Comparison of ENCODE assay signal across 7 mouse cellular contexts in genomic region chr14:31829761-31830562, GRCm38 (mm10). TPM values are rescaled to one million over a fixed set of nuclear protein-coding genes. Genes with fewer than 3 reads are reported as not detected.
DNase-seq lines count a peak whose midpoint lies in the region; ATAC-seq lines count a peak whose summit lies in the region.

No protein-coding gene starts in this region.

- peak overlapping the region; percentile 95 for H3K4me3 ChIP-seq in limb, embryonic 12.5 days (replicated peaks)
- peak overlapping the region; percentile 95 for H3K4me3 ChIP-seq in midbrain, embryonic 13.5 days (replicated peaks)

- H3K27ac ChIP-seq in limb, embryonic 12.5 days: peak overlapping the region; percentile 95
- peak overlapping the region; percentile 95 for H3K27ac ChIP-seq in midbrain, embryonic 13.5 days

- H3K4me2 ChIP-seq in limb, embryonic 12.5 days: peak overlapping the region; percentile 71
- H3K4me2 ChIP-seq in midbrain, embryonic 13.5 days (replicated peaks): peak overlapping the region; percentile 94

- no peaks in the 10 kb centered on the region for H3K27me3 ChIP-seq in limb, embryonic 12.5 days
- no peaks in the 10 kb centered on the region for H3K27me3 ChIP-seq in midbrain, embryonic 13.5 days

- H3K36me3 ChIP-seq in limb, embryonic 12.5 days: no peaks in the 10 kb centered on the region
- no peaks in the 10 kb centered on the region for H3K36me3 ChIP-seq in midbrain, embryonic 13.5 days

- peaks cover 12% of the 10 kb centered on the region; the same call in 1 of the 2 replicates for H3K4me1 ChIP-seq in limb, embryonic 12.5 days (replicated peaks)
- peaks cover 22% of the 10 kb centered on the region for H3K4me1 ChIP-seq in midbrain, embryonic 13.5 days (replicated peaks)

- DNase-seq in adrenal gland, adult 2 months: peak; percentile 81
- peak; percentile 69 for DNase-seq in embryo, embryonic 11 days
- peak; percentile 21 to 50 for DNase-seq in gastrocnemius, postnatal 4 days (ENCODE audit: low spot score in 2 of 2)
- DNase-seq in kidney, adult 18-20 months: peak; percentile 74
- peak; percentile 54 for DNase-seq in spleen, adult 12 weeks (ENCODE audit: low spot score)

- H3K9me3 ChIP-seq in limb, embryonic 12.5 days: no peaks in the 10 kb centered on the region
- H3K9me3 ChIP-seq in midbrain, embryonic 13.5 days: no peaks in the 10 kb centered on the region

- WGBS in limb, embryonic 12.5 days: under 1% methylated on average over 95 of the region's 97 CpGs
- WGBS in midbrain, embryonic 13.5 days: under 1% methylated on average over 73 of the region's 97 CpGs

- ATAC-seq in limb, embryonic 12.5 days (ENCODE audit: insufficient number of reproducible peaks, insufficient read depth, low FRiP score, low TSS enrichment, low read depth): peak; percentile 38
- ATAC-seq in midbrain, embryonic 13.5 days: no peak; the same call in 1 of the 2 replicates

- peak overlapping the region; percentile 86 for H3K9ac ChIP-seq in limb, embryonic 12.5 days (replicated peaks)
- H3K9ac ChIP-seq in midbrain, embryonic 13.5 days (replicated peaks): peak overlapping the region; percentile 88

RNA-seq across cellular contexts. Expression of gene Ankrd28, which starts 0.5 kb away (rescaled TPM):
- total RNA-seq in adrenal gland, adult 2 months (2021): 10 to 100 TPM; 10.4 to 17.7 TPM
- 1.2 and 3.2 TPM in 2 replicates for polyA plus RNA-seq in adrenal gland, adult 2 months (2012; rRNA removed)
- total RNA-seq in gastrocnemius, postnatal 4 days (2021): 10 to 100 TPM; 45.0 to 51.1 TPM
- 9.7 and 12.1 TPM in 2 replicates for polyA plus RNA-seq in limb, embryonic 12.5 days (2016; fragmentation: Nextera tagmentation; extraction: Ambion mirVana)
- 9.9 and 11.1 TPM in 2 replicates for polyA plus RNA-seq in midbrain, embryonic 13.5 days (2015; fragmentation: Nextera tagmentation; extraction: Ambion mirVana)
